Mouse (Mus musculus): ENCODE measurements at regions not wholly inside any gene's neighbourhood (a gene's known extent, or its start where the extent isn't known, plus 50 kb on each side); places are given as distances from the start of the nearest gene placed in this dataset.

- TF ChIP-seq CTCF (IDR thresholded peaks at IDR 0.05; ENCODE audit: extremely low read depth, insufficient read depth, insufficient read length, insufficient replicate concordance), result no peak
- no peak for TF ChIP-seq POLR2A (IDR thresholded peaks at IDR 0.05; ENCODE audit: low read depth, low read length)
Measured at GRCm38 (mm10) chr12:9091951-9092350, 62.2 kb downstream of the Ttc32 start.
